Mouse (Mus musculus) urinary bladder, postnatal 4 days (tissue): ENCODE results near the gene Tmem100.

Source experiments
- DNase-seq, 2 experiments: peaks; one replicate each; pipeline ENCODE4 v3.0.0; 2021 to 2022; ENCODE audit warnings: low spot score in 2 of 2

Tmem100 gene

DNA sequence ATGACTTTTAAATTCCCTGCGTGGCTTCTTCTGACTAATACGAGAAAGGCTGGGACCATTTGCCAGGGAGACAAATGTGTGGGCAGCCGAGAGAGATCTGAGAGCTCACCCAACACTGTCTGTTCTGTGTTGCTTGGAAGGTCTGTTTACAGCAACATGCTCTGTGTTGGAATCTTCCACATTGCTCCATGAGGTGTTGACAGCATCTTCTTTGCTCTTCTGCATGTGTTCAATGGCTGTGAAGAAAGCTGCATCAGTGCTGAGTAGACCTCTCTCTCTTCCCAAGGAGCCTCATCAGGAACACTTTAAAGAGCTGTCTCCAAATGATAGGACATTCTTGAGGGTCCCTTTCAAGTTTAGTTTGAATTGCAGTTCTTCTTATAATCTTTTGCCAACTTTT, 32.5 kb downstream of the Tmem100 start:
- DNase-seq: no peak

DNA sequence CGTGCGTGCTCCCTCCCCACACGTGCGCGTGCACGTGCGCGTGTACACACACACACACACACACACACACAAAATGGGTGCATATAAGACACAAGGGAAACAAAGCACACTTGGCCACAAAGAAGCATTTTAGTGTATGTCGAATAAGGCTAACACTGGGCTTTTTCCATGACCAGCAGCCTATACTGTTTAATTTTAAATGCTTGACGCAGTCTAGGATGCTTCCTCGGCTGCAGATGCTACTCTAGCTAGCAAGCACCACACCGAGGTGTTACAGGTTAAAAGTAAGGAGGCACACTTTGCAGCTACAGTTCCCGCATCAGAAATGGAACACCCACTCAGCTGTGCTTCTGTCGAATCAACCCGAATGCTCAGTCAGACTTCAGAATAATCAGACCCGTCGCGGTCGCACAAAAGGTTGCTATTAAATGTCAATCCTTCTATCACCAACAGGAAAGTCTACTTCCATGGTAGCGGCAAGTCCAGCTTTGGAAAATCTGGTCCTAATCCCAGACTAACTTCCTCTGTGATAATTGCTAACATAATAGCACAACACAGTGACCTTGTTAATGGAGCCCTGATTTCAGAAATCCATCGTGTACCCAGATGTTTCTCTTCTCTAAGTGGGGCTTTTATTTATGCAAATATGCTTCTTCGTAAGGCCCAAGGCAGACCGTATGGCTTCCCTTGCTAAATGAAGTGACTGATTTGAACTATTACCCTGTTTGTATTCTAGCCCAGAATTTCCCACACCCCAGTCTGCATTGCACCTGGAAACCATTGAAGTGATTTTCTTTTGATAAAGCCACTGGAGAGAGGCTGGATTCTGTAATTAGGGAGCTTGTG, 36.5 kb downstream of the Tmem100 start:
- no peak for DNase-seq

DNA sequence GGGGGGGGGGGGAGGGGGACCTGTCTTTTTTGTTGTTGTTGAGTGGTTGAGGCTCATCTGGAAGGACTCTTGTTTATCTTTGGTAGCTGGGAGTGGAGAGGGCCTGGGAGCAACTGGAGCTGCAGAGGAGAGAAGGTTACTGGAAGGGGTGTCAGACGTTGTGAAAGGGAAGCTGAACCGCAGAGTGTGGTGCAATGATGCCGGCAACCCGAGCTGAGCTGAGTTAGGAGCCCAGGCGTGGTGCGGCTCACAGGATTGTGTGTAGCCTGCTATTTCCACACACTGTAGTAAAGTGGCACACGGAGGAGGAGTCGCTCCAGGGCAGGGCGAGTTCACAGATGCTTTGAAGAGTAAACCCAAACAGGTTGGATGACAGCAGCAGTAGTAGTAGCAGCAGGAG, 41.6 kb downstream of the Tmem100 start:
- DNase-seq: no peak

DNA sequence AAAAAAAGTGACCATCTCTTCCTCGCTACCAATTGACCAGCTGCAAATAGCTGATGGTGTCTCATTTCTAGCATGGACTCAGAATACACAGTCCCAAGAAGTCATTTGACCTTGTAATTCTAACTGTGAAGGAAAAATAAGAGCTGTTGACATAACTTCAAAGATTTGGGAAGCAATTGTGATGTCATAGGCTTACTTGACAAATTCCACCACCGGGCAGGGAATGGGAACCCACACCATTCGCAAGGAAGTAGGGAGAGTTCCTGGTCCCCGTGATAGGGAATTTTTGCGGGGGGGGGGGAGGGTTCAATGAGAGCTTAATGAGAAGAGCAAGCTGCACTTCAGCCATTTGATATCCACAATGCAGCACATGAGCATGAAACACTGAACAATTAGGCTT, 43.1 kb downstream of the Tmem100 start:
- no peak for DNase-seq

DNA sequence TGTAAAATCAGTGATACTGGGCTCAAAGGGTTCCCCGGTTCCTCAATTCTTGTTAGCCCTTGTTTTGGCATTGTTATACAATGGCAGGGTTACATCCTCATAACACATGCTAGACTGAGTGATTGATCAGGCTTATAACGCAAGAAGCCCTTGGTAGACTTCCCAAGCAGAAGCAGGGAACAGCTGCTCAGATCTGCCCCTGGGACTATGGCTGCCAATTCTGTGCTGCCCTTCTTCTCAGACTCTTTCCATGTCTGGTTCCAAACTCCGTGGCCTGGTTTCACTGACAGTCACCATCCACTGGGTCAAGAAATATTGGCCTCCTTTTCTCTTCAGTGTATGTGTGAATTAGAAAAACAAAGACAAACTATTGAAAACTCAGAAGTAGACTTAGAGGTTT, 46.5 kb downstream of the Tmem100 start:
- DNase-seq: no peak

DNA sequence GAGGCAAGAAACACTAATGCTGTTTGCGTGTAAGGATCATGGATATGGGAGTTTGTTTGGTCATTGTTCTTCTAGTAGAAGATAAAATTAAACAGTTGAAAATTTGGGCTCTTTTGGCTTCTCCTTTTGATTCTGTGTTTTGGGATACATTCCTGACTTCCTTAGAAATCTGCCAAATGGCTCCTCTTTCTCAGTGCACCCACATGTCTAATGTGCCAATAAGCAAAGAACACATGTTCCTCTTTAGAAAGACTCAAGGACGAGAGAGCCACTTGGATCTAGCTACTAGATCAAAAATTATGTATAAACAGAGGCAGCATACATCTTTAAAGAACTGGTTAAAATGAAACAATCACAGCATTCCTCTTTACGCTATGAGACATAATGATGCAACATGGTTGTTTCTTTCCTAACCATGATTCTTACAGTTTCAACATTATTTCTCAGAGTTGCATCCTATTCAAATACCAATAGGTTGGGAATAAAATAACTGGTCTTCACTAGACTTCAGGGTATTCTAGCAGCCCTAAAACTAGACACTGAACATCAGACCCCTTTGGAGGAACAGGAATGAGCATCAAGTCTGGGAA, 50.6 kb downstream of the Tmem100 start:
- no peak for DNase-seq

DNA sequence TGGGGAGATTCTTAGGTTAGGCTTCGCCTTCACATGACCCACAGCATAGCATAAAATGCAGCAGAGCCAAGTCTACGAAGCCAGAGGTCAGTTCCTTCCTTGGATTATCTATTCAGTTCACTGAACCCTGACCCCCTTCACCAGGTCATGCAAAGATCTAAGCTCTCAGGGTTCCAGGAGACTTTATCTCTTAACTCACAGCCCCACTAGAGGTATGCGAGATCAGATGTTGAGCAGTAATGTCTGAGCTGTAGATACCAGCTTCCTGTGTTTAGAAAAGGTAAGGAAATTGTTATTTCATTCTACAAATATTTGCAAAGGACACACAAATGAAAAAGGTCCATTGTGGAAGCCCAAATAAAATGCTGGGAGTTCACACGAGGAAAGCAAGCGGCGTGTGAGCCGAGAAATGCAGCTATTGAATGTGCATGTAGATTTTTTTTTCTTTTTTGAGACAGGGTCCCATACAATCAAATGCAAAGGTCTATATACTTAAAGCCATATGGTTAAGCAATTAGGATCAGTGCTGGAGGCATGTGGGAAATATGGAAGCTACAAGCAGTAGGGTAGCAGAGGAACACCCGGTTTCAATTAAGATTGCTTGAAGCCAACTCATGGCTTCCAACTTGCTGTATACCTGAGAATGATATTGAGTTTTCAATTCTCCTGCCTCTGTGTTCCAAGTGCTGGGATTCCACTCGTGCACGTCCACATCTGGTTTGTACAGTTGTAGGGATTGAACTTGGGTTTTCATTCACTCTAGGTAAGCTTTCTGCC, 51.9 kb downstream of the Tmem100 start:
- DNase-seq: no peak

DNA sequence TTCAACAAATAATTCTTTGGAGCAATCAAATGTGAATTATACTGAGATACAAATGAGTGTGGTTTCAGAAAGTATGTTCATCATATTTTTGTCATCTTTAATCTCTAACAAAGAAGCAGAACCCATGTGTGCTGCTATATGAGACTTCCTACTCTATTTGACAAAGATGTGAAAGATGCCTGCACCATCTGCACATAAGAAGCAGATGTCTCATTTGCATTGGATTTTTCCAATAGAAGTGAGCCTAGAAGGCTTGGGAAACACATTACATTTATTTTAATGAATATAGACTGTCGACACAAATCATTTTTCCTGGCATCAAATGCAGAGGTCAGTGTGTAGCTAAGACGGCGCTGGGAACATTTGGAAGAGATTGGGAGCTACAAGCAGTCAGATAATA, 52.9 kb downstream of the Tmem100 start:
- DNase-seq: no peak

DNA sequence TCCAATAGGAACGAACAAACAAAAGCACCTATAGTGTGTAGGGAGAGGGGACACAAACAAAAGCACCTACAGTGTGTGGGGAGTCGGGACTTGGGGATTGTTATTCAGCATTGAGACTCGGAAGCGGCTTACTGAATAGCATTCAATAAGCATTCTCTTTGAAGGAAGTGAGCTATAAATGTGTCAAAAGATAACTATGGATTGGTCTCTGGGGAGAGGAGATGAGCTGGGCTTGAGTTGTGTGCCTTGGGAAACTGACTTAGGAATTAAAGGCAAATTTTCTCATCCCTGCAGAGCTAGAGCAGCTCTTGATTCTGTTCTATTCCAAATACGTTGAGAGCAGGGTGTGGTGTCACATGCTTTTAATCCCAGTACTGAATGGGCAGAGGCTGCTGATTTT, 54.0 kb downstream of the Tmem100 start:
- no peak for DNase-seq
